Mouse (Mus musculus): ENCODE data around the gene Cyb5d1. TPM values are rescaled to one million over a fixed set of nuclear protein-coding genes. Genes with fewer than 3 reads are reported as not detected.

The Cyb5d1 gene
- total RNA-seq, 2 experiments from 2014 or later, result 16.1 to 23.5 TPM

- no peak for ATAC-seq (replicated peaks; ENCODE audit: low FRiP score, poor library complexity, severe bottlenecking)
Observed at GRCm38 (mm10) chr11:69416921-69417448, 21.6 kb upstream of the Cyb5d1 start.

GRCm38 (mm10) chr11:69416509-69416908 lies 21.1 kb upstream of the Cyb5d1 start:
- ATAC-seq (replicated peaks; ENCODE audit: low FRiP score, poor library complexity, severe bottlenecking), result no peak

- ATAC-seq (replicated peaks; ENCODE audit: low FRiP score, poor library complexity, severe bottlenecking), result no peak
Observed at GRCm38 (mm10) chr11:69415668-69416451, 20.4 kb upstream of the Cyb5d1 start.

GRCm38 (mm10) chr11:69415327-69415667 lies 19.9 kb upstream of the Cyb5d1 start:
- ATAC-seq (replicated peaks; ENCODE audit: low FRiP score, poor library complexity, severe bottlenecking), result no peak

- ATAC-seq (replicated peaks; ENCODE audit: low FRiP score, poor library complexity, severe bottlenecking), result no peak
Observed at GRCm38 (mm10) chr11:69414421-69415326, 19.2 kb upstream of the Cyb5d1 start.

GRCm38 (mm10) chr11:69413221-69414181 lies 18.1 kb upstream of the Cyb5d1 start, which contains the start of gene Kdm6b:
Kdm6b (minus strand) TSS chr11:69413675.
- ATAC-seq (replicated peaks; ENCODE audit: low FRiP score, poor library complexity, severe bottlenecking), result no peak

GRCm38 (mm10) chr11:69412548-69412947 lies 17.1 kb upstream of the Cyb5d1 start:
- ATAC-seq (replicated peaks; ENCODE audit: low FRiP score, poor library complexity, severe bottlenecking), result no peak

- ATAC-seq (replicated peaks; ENCODE audit: low FRiP score, poor library complexity, severe bottlenecking), result 0 out of 2 replicates have a peak, but pooled peaks have one; percentile 5
Observed at GRCm38 (mm10) chr11:69411538-69412203, 16.2 kb upstream of the Cyb5d1 start.

- peak; percentile 50 for ATAC-seq (replicated peaks; ENCODE audit: low FRiP score, poor library complexity, severe bottlenecking)
Observed at GRCm38 (mm10) chr11:69411073-69411535, 15.7 kb upstream of the Cyb5d1 start.

GRCm38 (mm10) chr11:69410310-69411072 lies 15.1 kb upstream of the Cyb5d1 start:
- no peak for ATAC-seq (replicated peaks; ENCODE audit: low FRiP score, poor library complexity, severe bottlenecking)

GRCm38 (mm10) chr11:69410045-69410309 lies 14.5 kb upstream of the Cyb5d1 start:
- no peak for ATAC-seq (replicated peaks; ENCODE audit: low FRiP score, poor library complexity, severe bottlenecking)

- ATAC-seq (replicated peaks; ENCODE audit: low FRiP score, poor library complexity, severe bottlenecking), result no peak
Observed at GRCm38 (mm10) chr11:69409378-69410044, 14.1 kb upstream of the Cyb5d1 start.

- peak; percentile 81 for ATAC-seq (replicated peaks; ENCODE audit: low FRiP score, poor library complexity, severe bottlenecking)
Observed at GRCm38 (mm10) chr11:69408541-69409377, 13.3 kb upstream of the Cyb5d1 start.

GRCm38 (mm10) chr11:69407724-69408004 lies 12.2 kb upstream of the Cyb5d1 start:
- ATAC-seq (replicated peaks; ENCODE audit: low FRiP score, poor library complexity, severe bottlenecking), result no peak

GRCm38 (mm10) chr11:69406867-69407723 lies 11.7 kb upstream of the Cyb5d1 start:
- no peak for ATAC-seq (replicated peaks; ENCODE audit: low FRiP score, poor library complexity, severe bottlenecking)

- no peak for ATAC-seq (replicated peaks; ENCODE audit: low FRiP score, poor library complexity, severe bottlenecking)
Observed at GRCm38 (mm10) chr11:69406282-69406681, 10.9 kb upstream of the Cyb5d1 start.
